Mouse (Mus musculus) brain, embryonic 14.5 days (tissue): ENCODE results near the gene Cct7. TPM values are rescaled to one million over a fixed set of nuclear protein-coding genes. Genes with fewer than 3 reads are reported as not detected.
A peak's percentile ranks its signal among the peaks of the same experiment; 100 is the strongest.
"Not testable (repeated sequence)": the region's sequence is repeated elsewhere in the genome, so short reads cannot be mapped to it uniquely, and the experiment has no call there.

Experiments used
- DNase-seq: peaks from one replicate; pipeline ENCODE4 v3.0.0-alpha.2; 2011; ENCODE audit warnings: low read depth
- CTCF ChIP-seq: fragments of 200-500 bp; IDR thresholded peaks from 2 replicates; pipeline ENCODE4 v1.5.1; 2012; ENCODE audit warnings: inconsistent platforms, mild to moderate bottlenecking, moderate library complexity, borderline replicate concordance; ENCODE audit not compliant: insufficient read depth, insufficient read length; ENCODE audit errors: extremely low read depth
- POLR2A ChIP-seq: fragments of 200-500 bp; IDR thresholded peaks from 2 replicates; pipeline ENCODE4 v1.6.1; 2012; ENCODE audit warnings: mild to moderate bottlenecking, inconsistent platforms, borderline replicate concordance; ENCODE audit not compliant: poor library complexity, insufficient read depth, insufficient read length, severe bottlenecking; ENCODE audit errors: extremely low read depth
- polyA plus RNA-seq: library from polyadenylated mRNA; depleted of rRNA; stranded (reverse); fragments of >200 nt; gene quantifications from 2 replicates; pipeline ENCODE4 v1.2.3, GENCODE M21; 2012

Gene Cct7
- polyA plus RNA-seq, 1 experiment = 319 TPM

- no peak for DNase-seq
- TF ChIP-seq CTCF (no peak), POLR2A (no peak)
Observed at GRCm38 (mm10) chr6:85441142-85441541, 10.2 kb upstream of the Cct7 start.

- TF ChIP-seq CTCF (no peak), POLR2A (no peak)
- no peak for DNase-seq
Observed at GRCm38 (mm10) chr6:85443488-85444233, 7.7 kb upstream of the Cct7 start.

GRCm38 (mm10) chr6:85444266-85444965 is 6.9 kb upstream of the Cct7 start:
- TF ChIP-seq CTCF (no peak), POLR2A (no peak)
- DNase-seq = no peak

- no peak for DNase-seq
- TF ChIP-seq CTCF (no peak), POLR2A (no peak)
Observed at GRCm38 (mm10) chr6:85445286-85445685, 6.0 kb upstream of the Cct7 start.

DNA sequence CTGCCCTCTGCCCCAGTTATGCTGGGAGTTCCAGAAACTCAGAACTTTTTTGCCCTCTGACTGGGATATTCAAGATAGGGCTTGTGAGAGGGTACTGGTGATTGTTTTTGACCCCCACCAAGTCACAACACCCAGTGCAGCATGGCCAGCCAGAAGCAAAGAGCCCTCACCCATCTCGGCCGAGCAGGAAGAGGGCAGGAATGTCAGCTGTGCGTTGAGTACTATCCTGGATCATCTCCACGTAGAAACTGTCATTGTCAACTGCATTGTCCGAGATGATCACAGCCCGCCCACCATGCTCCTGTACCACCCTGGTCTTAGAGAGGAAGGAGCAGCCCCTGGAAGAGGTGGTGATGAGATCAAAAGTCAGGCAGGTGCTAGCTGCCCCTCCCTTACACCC is 4.0 kb upstream of the Cct7 start:
- TF ChIP-seq CTCF (no peak), POLR2A (no peak)
- DNase-seq = no peak

DNA sequence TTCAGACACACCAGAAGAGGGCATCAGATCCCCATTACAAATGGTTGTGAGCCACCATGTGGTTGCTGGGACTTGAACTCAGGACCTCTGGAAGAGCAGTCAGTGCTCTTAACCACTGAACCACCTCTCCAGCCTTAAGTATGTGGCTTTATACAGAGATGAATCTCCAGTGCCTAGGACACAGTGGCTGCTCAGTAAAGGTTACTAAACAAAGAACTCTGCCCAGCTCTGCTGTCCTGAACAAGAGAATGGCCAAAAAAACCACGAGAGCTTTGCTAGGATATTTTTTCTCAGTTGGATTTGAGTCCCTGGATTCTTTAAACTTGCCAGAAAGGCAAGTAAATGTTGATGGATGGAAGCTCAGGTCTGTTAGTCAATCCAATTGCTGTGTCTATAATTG is 1.2 kb upstream of the Cct7 start:
- not testable (repeated sequence) for DNase-seq

DNA sequence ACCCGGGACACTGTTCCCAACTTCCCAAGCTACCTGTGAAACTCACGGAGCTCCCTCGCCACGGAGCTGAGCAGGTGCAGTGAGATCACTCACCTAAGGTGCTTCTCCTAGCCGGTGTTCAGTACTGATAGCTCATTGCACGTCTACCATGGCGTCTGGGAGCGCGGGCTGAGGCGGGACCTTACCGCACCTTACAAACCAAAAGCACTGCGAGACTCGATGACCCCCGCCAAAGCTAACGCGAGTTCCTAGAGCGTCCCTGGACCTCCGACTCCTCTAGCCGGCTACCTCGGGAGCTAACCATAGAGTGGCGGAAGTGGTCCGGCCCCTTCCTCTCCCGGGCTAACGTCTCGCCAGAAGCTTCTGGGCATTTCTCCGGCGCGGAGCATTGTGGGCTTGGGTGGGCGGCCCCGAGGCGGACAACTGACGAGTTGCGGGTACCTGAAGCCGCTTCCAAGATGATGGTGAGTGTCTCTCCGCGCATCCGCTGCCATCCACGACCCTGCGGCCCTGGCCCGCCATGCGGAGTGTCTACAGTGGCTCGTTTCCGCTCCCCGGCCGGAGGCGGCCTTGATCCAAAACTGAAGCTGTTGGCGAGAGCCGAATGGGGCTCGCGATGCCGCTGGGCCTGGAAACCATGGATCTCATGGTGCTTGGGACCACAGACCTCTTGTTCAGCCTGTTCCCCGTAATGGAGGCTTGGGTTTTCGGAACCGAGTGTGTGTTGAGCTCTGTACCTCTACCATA is 523 bp downstream of the Cct7 start, which contains the start of gene Pradc1:
Gene Pradc1 (minus strand): TSS at position 307 of the 747 bp plus-strand sequence.
- peak; percentile 100 for DNase-seq
- TF ChIP-seq POLR2A (peak; percentile 89; the same call in 1 of the 2 replicates), CTCF (no peak)

- TF ChIP-seq CTCF = no peak
- no peak for TF ChIP-seq POLR2A
- DNase-seq = no peak
Observed at GRCm38 (mm10) chr6:85452411-85452665, 1.0 kb downstream of the Cct7 start.

- peak; percentile 30 for DNase-seq
- no peak for TF ChIP-seq CTCF
- TF ChIP-seq POLR2A = no peak
Observed at GRCm38 (mm10) chr6:85452816-85453215, 1.5 kb downstream of the Cct7 start.

GRCm38 (mm10) chr6:85459621-85460020 is 8.3 kb downstream of the Cct7 start:
- no peak for TF ChIP-seq CTCF
- TF ChIP-seq POLR2A = no peak
- DNase-seq = no peak

DNA sequence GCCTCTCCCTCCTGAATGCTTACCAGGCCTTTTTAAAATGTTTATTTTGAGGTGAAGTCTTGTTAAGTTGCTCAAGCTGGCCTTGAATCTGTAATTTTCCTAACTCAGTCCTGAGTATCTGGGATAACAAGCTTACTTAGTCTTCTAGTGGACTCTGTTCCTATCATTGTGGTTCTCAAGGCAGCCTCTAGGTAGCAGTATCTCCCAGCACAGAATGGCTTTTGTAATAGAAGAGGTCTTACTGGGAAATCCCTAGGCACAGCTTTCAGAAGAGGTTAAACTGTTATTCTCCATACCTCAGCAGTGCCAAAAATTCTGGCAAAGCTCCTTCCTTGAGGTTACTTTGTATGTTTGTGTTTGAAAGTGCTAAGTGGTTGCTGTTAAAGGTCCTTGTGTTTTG is 14.1 kb downstream of the Cct7 start:
- TF ChIP-seq POLR2A (no peak), CTCF (peak; percentile 48; the same call in 1 of the 2 replicates)
- DNase-seq = peak; percentile 69

DNA sequence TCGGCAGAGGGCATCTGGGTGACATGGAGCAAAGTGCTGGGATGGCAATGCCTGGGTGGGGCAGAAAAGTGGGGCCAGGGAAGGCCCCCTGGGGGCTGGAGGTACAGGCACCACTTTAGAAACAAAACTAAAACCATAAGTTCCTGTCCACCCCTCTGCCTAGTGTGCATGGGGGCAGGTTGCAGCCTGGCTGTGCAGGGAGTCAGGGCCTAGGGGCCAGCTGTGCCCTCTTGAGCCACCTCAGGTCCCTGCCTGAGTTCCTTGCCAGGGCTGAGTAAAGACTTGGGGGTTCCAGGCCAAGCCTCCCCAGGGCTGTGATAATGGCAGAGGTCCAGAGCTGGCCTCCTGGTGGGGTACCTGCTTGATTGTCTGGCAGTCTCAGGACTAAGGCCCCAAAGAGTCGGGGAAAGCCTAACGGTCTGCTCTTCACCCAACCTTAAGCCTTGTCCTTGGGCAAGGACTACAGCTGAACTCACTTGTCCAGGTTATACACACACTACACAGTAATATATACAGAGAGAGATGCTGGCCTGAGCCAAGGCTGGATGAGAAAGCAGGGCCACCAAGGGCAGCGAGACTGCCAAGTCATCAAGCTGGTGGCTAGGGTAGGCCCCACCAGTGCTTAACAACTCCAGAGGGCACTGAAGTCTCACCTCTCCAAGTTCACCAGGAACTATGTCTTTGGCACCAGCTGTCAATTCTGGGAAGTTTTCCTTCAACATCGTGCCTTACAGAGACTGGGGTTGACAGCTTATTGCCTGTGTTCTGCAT is 18.5 kb downstream of the Cct7 start:
- TF ChIP-seq CTCF (no peak), POLR2A (no peak)

DNA sequence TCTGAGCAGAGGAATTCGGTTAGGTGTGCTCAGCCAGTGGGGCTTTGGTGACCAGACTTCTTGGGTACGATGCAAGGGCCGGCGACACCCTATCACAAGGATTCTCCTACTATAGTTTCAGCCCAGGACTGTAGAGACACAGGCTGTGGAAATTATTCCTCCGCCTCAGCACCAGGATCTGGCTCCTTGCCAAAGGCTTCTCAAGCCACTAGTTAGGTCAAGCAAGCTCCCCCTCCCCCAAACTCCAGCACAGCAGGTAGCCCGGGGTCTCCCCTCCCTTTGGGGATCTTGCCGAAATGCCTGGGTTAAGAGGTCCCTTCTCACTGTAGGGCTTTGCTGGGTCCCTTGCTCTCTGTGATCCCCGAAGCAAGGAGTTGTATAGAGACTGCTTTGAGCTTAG is 20.6 kb downstream of the Cct7 start:
- TF ChIP-seq CTCF (no peak), POLR2A (no peak)
- peak; percentile 27 for DNase-seq

More for the DNA sequence above, 18.5 kb downstream of the Cct7 start:
- no peak for DNase-seq

- DNase-seq = no peak
- TF ChIP-seq CTCF = no peak
- no peak for TF ChIP-seq POLR2A
Observed at GRCm38 (mm10) chr6:85472542-85472941, 21.2 kb downstream of the Cct7 start.
